Mouse (Mus musculus) kidney, adult 2 months (tissue): Measurements from ENCODE around the gene Nav2. TPM values are rescaled to one million over a fixed set of nuclear protein-coding genes. Genes with fewer than 3 reads are reported as not detected.

Experiments used
- DNase-seq: peaks from one replicate; pipeline ENCODE4 v3.0.0; 2021
- H3K27ac ChIP-seq: fragments of 200-500 bp; 2 replicates; pipeline ENCODE4 v1.5.1; 2012; ENCODE audit warnings: low read depth, low read length, control low read depth, inconsistent platforms; ENCODE audit not compliant: insufficient read depth
- H3K27me3 ChIP-seq: fragments of 200-500 bp; replicated peaks from 2 replicates; pipeline ENCODE4 v1.6.1; 2012; ENCODE audit warnings: mild to moderate bottlenecking, moderate library complexity, low read length, inconsistent platforms; ENCODE audit not compliant: control insufficient read depth, insufficient read depth
- H3K36me3 ChIP-seq: fragments of 200-500 bp; 2 replicates; pipeline ENCODE4 v1.6.1; 2012; ENCODE audit warnings: mild to moderate bottlenecking, moderate library complexity, low read length, inconsistent platforms; ENCODE audit not compliant: control insufficient read depth, insufficient read depth
- H3K4me1 ChIP-seq: fragments of 200-500 bp; 2 replicates; pipeline ENCODE4 v1.6.1; 2011; ENCODE audit warnings: low read length; ENCODE audit not compliant: control insufficient read depth, insufficient read depth
- H3K4me3 ChIP-seq: fragments of 200-500 bp; 2 replicates; pipeline ENCODE4 v1.5.1; 2011; ENCODE audit warnings: mild to moderate bottlenecking, low read depth, low read length, control low read depth; ENCODE audit not compliant: insufficient read depth
- CTCF ChIP-seq: fragments of 200-500 bp; conservative IDR thresholded peaks from 2 replicates; pipeline ENCODE4 v1.5.1; 2011; ENCODE audit warnings: low read depth, mild to moderate bottlenecking, control low read depth, low read length, moderate library complexity, mixed read lengths; ENCODE audit not compliant: insufficient read depth, insufficient read length
- POLR2A ChIP-seq: fragments of 200-500 bp; IDR thresholded peaks from one replicate; pipeline ENCODE4 v1.6.1; 2011; ENCODE audit warnings: low read depth, low read length, control low read depth
- WGBS: fragments of 180-500 bp; shearing (Covaris S2); methylation state at CpG from one replicate; pipeline ENCODE4 v1.1.7; 2018; 5-methylcytosine and 5-hydroxymethylcytosine counted together
- polyA plus RNA-seq: library from polyadenylated mRNA; depleted of rRNA; stranded (reverse); fragments of >200 nt; gene quantifications from 2 replicates; pipeline ENCODE4 v1.2.3, GENCODE M21; 2012

The Nav2 gene
- polyA plus RNA-seq, 1 experiment: 18.3 TPM

- no peak for TF ChIP-seq CTCF
- TF ChIP-seq POLR2A: no peak
- Histone ChIP-seq H3K36me3 (no peaks in the 10 kb centered on the region), H3K27ac (no peak overlapping the region), H3K4me3 (no peak overlapping the region), H3K4me1 (no peaks in the 10 kb centered on the region), H3K27me3 (no peaks in the 10 kb centered on the region)
- DNase-seq: peak; percentile 61
- WGBS: 55% methylated on average over 2 of the region's 2 CpGs
Measured at GRCm38 (mm10) chr7:48934816-48935215, 26.3 kb downstream of the Nav2 start.

GRCm38 (mm10) chr7:48937562-48937961 is 29.0 kb downstream of the Nav2 start:
- H3K4me3 ChIP-seq: no peak overlapping the region
- 84% methylated on average over 11 of the region's 11 CpGs for WGBS
- DNase-seq: peak; percentile 23
- H3K27me3 ChIP-seq: no peaks in the 10 kb centered on the region
- H3K36me3 ChIP-seq: no peaks in the 10 kb centered on the region
- H3K27ac ChIP-seq: no peak overlapping the region
- H3K4me1 ChIP-seq: no peaks in the 10 kb centered on the region
- TF ChIP-seq POLR2A: no peak
- no peak for TF ChIP-seq CTCF

GRCm38 (mm10) chr7:48938190-48938589 is 29.7 kb downstream of the Nav2 start:
- no peaks in the 10 kb centered on the region for H3K36me3 ChIP-seq
- H3K27me3 ChIP-seq: no peaks in the 10 kb centered on the region
- no peak overlapping the region for H3K27ac ChIP-seq
- no peak overlapping the region for H3K4me3 ChIP-seq
- no peaks in the 10 kb centered on the region for H3K4me1 ChIP-seq
- 36% methylated on average over 4 of the region's 4 CpGs for WGBS
- TF ChIP-seq CTCF (peak; percentile 42; the same call in 1 of the 2 replicates), POLR2A (no peak)
- no peak for DNase-seq

- 87% methylated on average over 4 of the region's 4 CpGs for WGBS
Measured at GRCm38 (mm10) chr7:48948381-48949108, 40.0 kb downstream of the Nav2 start.

GRCm38 (mm10) chr7:48954501-48954900 is 46.0 kb downstream of the Nav2 start:
- Histone ChIP-seq H3K36me3 (no peaks in the 10 kb centered on the region), H3K27me3 (no peaks in the 10 kb centered on the region), H3K27ac (no peak overlapping the region), H3K4me1 (no peaks in the 10 kb centered on the region), H3K4me3 (no peak overlapping the region)
- no peak for DNase-seq
- WGBS: 74% methylated on average over 5 of the region's 5 CpGs
- TF ChIP-seq POLR2A (no peak), CTCF (no peak)

More at GRCm38 (mm10) chr7:48948381-48949108, 40.0 kb downstream of the Nav2 start:
- no peak overlapping the region for H3K27ac ChIP-seq
- no peaks in the 10 kb centered on the region for H3K27me3 ChIP-seq
- H3K4me1 ChIP-seq: peaks cover 10% of the 10 kb centered on the region
- DNase-seq: no peak
- no peak for TF ChIP-seq POLR2A
- TF ChIP-seq CTCF: no peak
- H3K36me3 ChIP-seq: no peaks in the 10 kb centered on the region
- H3K4me3 ChIP-seq: no peak overlapping the region

- Histone ChIP-seq H3K36me3 (no peaks in the 10 kb centered on the region), H3K27ac (no peak overlapping the region), H3K4me1 (no peaks in the 10 kb centered on the region), H3K27me3 (no peaks in the 10 kb centered on the region), H3K4me3 (no peak overlapping the region)
- 5% methylated on average over 32 of the region's 32 CpGs for WGBS
- DNase-seq: peak; percentile 50
- no peak for TF ChIP-seq CTCF
- TF ChIP-seq POLR2A: no peak
Measured at GRCm38 (mm10) chr7:48958528-48959315, 50.2 kb downstream of the Nav2 start.

GRCm38 (mm10) chr7:48959316-48959661 is 50.8 kb downstream of the Nav2 start:
- 17% methylated on average over 13 of the region's 13 CpGs for WGBS
- H3K4me3 ChIP-seq: no peak overlapping the region

More at GRCm38 (mm10) chr7:48959316-48959661, 50.8 kb downstream of the Nav2 start:
- Histone ChIP-seq H3K4me1 (no peaks in the 10 kb centered on the region), H3K27me3 (no peaks in the 10 kb centered on the region), H3K27ac (no peak overlapping the region), H3K36me3 (no peaks in the 10 kb centered on the region)
- no peak for TF ChIP-seq CTCF
- TF ChIP-seq POLR2A: no peak
- DNase-seq: no peak
